Mouse (Mus musculus): ENCODE data around the gene Shld1. TPM values are rescaled to one million over a fixed set of nuclear protein-coding genes. Genes with fewer than 3 reads are reported as not detected.

Gene Shld1
- total and polyA plus RNA-seq, 2 experiments from 2014 or later, result 17.3 to 20.6 TPM

DNA sequence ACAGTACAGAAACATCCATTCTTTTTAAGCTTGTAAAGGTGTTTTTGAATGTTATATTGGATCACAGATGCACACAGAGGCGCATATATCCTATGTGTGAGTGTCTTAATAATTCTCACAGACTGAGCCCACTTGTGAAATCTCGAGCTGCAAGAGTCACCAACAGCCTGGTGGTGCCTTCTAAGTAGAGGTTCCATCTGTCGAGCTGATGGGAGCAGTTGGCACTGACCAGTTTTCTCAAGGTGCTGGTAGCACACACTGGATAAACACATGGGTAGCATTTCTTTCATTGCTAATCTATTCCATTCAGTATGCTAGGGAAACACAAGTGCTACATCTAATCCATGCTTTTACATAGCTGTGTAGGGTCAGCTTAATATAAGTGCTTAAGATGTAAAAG, 66.4 kb downstream of the Shld1 start:
- no peak; the same call in 1 of the 2 replicates for ATAC-seq
- H3K27me3 ChIP-seq (ENCODE audit: insufficient read depth, low read length), result no peaks in the 10 kb centered on the region
- 56% methylated on average over 3 of the region's 3 CpGs for WGBS
- no peak for TF ChIP-seq CTCF (IDR thresholded peaks at IDR 0.05; ENCODE audit: low read depth)
- no peak overlapping the region for H3K9ac ChIP-seq
- no peaks in the 10 kb centered on the region for H3K9me3 ChIP-seq (ENCODE audit: low read length)
- DNase-seq, result no peak
- no peak overlapping the region for H3K4me3 ChIP-seq (ENCODE audit: low read depth, low read length)
- no peak overlapping the region for H3K4me2 ChIP-seq (ENCODE audit: low read depth)
- no peak overlapping the region for H3K27ac ChIP-seq (ENCODE audit: low read depth, low read length)
- no peaks in the 10 kb centered on the region for H3K4me1 ChIP-seq (ENCODE audit: insufficient read depth)
- peaks cover 5% of the 10 kb centered on the region for H3K36me3 ChIP-seq (ENCODE audit: insufficient read depth)

DNA sequence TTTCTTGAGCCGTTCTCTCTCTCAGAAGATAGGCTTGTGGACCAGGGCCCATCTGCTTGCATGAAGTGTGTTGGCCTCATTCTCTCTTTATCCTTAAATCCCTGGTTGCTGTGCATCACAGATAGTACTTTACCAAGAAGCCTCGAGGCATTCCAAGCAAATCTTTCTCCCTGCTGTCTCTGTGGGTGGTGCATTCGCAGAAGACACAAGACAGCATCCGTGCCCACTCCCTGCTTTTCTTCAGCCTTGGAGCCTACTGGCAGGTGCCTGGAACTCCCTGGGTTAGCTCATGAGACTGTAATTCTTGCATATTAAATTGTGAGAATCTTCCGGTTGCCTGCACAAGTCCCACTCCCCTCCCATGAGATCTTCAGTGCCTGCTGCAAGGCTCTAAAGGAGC, 71.2 kb downstream of the Shld1 start:
- H3K9me3 ChIP-seq (ENCODE audit: low read length), result no peaks in the 10 kb centered on the region
- H3K27me3 ChIP-seq (ENCODE audit: insufficient read depth, low read length), result no peaks in the 10 kb centered on the region
- TF ChIP-seq CTCF (IDR thresholded peaks at IDR 0.05; ENCODE audit: low read depth), result no peak
- no peak overlapping the region for H3K9ac ChIP-seq
- ATAC-seq, result no peak
- H3K27ac ChIP-seq (ENCODE audit: low read depth, low read length), result no peak overlapping the region
- no peaks in the 10 kb centered on the region for H3K36me3 ChIP-seq (ENCODE audit: insufficient read depth)
- H3K4me1 ChIP-seq (ENCODE audit: insufficient read depth), result no peaks in the 10 kb centered on the region
- H3K4me2 ChIP-seq (ENCODE audit: low read depth), result no peak overlapping the region
- H3K4me3 ChIP-seq (ENCODE audit: low read depth, low read length), result no peak overlapping the region
- no peak for DNase-seq
- WGBS, result 55% methylated on average over 5 of the region's 5 CpGs

GRCm38 (mm10) chr2:132770822-132771221, 84.1 kb downstream of the Shld1 start:
- DNase-seq (no peak), ATAC-seq (no peak)
- H3K27me3 ChIP-seq (ENCODE audit: insufficient read depth, low read length), result no peaks in the 10 kb centered on the region
- no peaks in the 10 kb centered on the region for H3K36me3 ChIP-seq (ENCODE audit: insufficient read depth)
- no peak for TF ChIP-seq CTCF (IDR thresholded peaks at IDR 0.05; ENCODE audit: low read depth)
- no peak overlapping the region for H3K4me2 ChIP-seq (ENCODE audit: low read depth)
- no peaks in the 10 kb centered on the region for H3K9me3 ChIP-seq (ENCODE audit: low read length)
- H3K4me3 ChIP-seq (ENCODE audit: low read depth, low read length), result no peak overlapping the region
- no peaks in the 10 kb centered on the region for H3K4me1 ChIP-seq (ENCODE audit: insufficient read depth)
- no peak overlapping the region for H3K27ac ChIP-seq (ENCODE audit: low read depth, low read length)
- WGBS, result 90% methylated on average over 1 of the region's 1 CpGs
- H3K9ac ChIP-seq, result no peak overlapping the region

DNA sequence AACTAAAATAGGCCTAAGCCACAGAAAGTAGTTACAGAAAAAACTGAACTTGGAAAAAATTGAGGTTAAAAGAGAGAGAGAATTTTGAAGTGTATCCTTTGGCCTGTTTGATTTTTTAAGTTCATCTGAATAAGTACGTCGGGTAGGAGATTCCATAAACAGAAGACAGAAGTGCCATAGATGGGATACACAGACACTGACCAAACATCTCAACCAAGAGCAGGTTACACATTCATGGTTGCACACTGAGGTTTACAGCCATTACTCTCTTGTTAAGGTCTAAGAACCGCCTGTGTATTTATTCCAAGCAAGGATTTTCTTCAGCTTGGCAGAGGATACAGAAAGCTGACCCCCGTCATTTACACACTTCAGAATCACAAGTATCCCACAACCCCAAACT, 94.2 kb downstream of the Shld1 start, which contains the start of gene Chgb:
TSS of gene Chgb (plus strand) at position 301 of the 400 bp plus-strand sequence.
- Histone ChIP-seq H3K4me2 (ENCODE audit: low read depth) (peak within 1 kb of the TSS; percentile 64), H3K4me3 (ENCODE audit: low read depth, low read length) (peak within 1 kb of the TSS; percentile 73), H3K9me3 (ENCODE audit: low read length) (no peaks in the 10 kb centered on the region), H3K36me3 (ENCODE audit: insufficient read depth) (no peaks in the 10 kb centered on the region), H3K27me3 (ENCODE audit: insufficient read depth, low read length) (no peaks in the 10 kb centered on the region), H3K4me1 (ENCODE audit: insufficient read depth) (no peaks in the 10 kb centered on the region), H3K9ac (peak within 1 kb of the TSS; percentile 86), H3K27ac (ENCODE audit: low read depth, low read length) (peak within 1 kb of the TSS; percentile 95)
- DNase-seq (no peak), ATAC-seq (no peak)
- no peak for TF ChIP-seq CTCF (IDR thresholded peaks at IDR 0.05; ENCODE audit: low read depth)
- WGBS, result 7% methylated on average over 4 of the region's 4 CpGs

DNA sequence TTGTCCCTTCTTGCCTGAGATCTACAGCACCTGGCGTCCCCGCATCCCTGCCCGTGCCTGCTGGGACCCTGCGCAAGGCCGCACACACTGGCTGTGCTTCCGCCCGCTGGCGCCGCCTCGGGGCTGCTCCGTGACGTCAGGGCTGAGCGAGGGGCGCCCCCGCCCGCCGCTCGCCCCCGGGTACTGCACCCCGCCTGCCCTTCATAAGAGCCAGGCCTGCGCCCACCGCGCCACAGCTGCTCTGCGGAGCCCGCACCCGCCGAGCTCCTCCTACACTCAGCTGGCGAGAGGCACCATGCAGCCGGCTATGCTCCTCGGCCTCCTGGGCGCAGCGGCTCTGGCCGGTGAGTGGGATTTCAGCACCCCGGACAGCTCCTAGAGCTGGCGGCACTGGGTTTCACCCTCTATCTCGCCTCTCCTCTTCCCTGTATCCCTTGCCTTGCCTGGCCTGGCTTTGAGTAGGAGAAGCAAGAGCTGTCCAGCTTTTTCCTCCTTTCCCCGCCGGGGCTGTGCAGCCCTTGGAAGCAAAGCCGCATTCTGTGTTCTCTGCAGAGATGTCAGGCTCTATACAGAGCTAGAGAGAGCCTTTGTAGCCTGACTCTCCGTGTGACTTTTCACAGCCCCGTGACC, 94.8 kb downstream of the Shld1 start:
- Histone ChIP-seq H3K4me2 (ENCODE audit: low read depth) (peak overlapping the region; percentile 64), H3K4me3 (ENCODE audit: low read depth, low read length) (peak overlapping the region; percentile 73), H3K4me1 (ENCODE audit: insufficient read depth) (no peaks in the 10 kb centered on the region), H3K9ac (peak overlapping the region; percentile 86), H3K27me3 (ENCODE audit: insufficient read depth, low read length) (no peaks in the 10 kb centered on the region), H3K27ac (ENCODE audit: low read depth, low read length) (peak overlapping the region; percentile 95), H3K9me3 (ENCODE audit: low read length) (no peaks in the 10 kb centered on the region), H3K36me3 (ENCODE audit: insufficient read depth) (no peaks in the 10 kb centered on the region)
- under 1% methylated on average over 40 of the region's 41 CpGs for WGBS
- ATAC-seq, result peak; percentile 98
- TF ChIP-seq CTCF (IDR thresholded peaks at IDR 0.05; ENCODE audit: low read depth), result peak; percentile 69
- DNase-seq, result peak; percentile 90

DNA sequence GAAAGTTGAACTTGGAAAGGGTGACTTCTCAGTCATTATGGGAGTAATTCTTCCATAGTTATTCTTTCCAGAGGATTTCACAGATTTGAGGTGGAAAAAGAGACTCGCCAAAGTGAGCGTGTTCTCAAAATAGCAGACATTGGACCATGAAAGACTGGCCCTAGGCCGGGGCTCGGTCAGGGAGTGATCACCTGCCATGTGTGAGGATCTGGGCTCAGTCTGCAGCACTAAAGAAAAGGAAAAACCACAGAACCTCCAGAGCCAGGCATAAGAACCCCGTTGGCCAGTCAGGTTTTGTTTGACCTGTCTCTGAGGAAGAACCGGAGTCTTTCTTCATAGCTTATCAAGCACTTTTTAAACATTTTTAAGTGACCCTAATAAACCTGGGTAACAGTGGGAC, 97.3 kb downstream of the Shld1 start:
- TF ChIP-seq CTCF (IDR thresholded peaks at IDR 0.05; ENCODE audit: low read depth), result no peak
- ATAC-seq (no peak), DNase-seq (no peak)
- no peaks in the 10 kb centered on the region for H3K27me3 ChIP-seq (ENCODE audit: insufficient read depth, low read length)
- no peak overlapping the region for H3K4me3 ChIP-seq (ENCODE audit: low read depth, low read length)
- H3K36me3 ChIP-seq (ENCODE audit: insufficient read depth), result no peaks in the 10 kb centered on the region
- H3K9me3 ChIP-seq (ENCODE audit: low read length), result no peaks in the 10 kb centered on the region
- H3K9ac ChIP-seq, result no peak overlapping the region
- H3K4me1 ChIP-seq (ENCODE audit: insufficient read depth), result no peaks in the 10 kb centered on the region
- H3K4me2 ChIP-seq (ENCODE audit: low read depth), result no peak overlapping the region
- no peak overlapping the region for H3K27ac ChIP-seq (ENCODE audit: low read depth, low read length)
- 87% methylated on average over 6 of the region's 6 CpGs for WGBS

GRCm38 (mm10) chr2:132793441-132794203, 106.9 kb downstream of the Shld1 start:
- peaks cover 28% of the 10 kb centered on the region for H3K36me3 ChIP-seq (ENCODE audit: insufficient read depth)
- no peak overlapping the region for H3K4me3 ChIP-seq (ENCODE audit: low read depth, low read length)
- H3K9me3 ChIP-seq (ENCODE audit: low read length), result no peaks in the 10 kb centered on the region
- ATAC-seq (no peak), DNase-seq (no peak)
- H3K27ac ChIP-seq (ENCODE audit: low read depth, low read length), result no peak overlapping the region
- no peak overlapping the region for H3K4me2 ChIP-seq (ENCODE audit: low read depth)
- no peak overlapping the region for H3K9ac ChIP-seq
- H3K27me3 ChIP-seq (ENCODE audit: insufficient read depth, low read length), result no peaks in the 10 kb centered on the region
- no peak for TF ChIP-seq CTCF (IDR thresholded peaks at IDR 0.05; ENCODE audit: low read depth)
- no peaks in the 10 kb centered on the region for H3K4me1 ChIP-seq (ENCODE audit: insufficient read depth)
- 88% methylated on average over 19 of the region's 19 CpGs for WGBS
